Mouse (Mus musculus): ENCODE results near the gene Tns2. TPM values are rescaled to one million over a fixed set of nuclear protein-coding genes. Genes with fewer than 3 reads are reported as not detected.

Tns2 gene
- polyA plus RNA-seq, 1 experiment from 2014 or later, result 48.3 TPM

GRCm38 (mm10) chr15:102092222-102092621 is 8.0 kb upstream of the Tns2 start:
- 84% methylated on average over 4 of the region's 4 CpGs for WGBS
- no peaks in the 10 kb centered on the region for H3K4me1 ChIP-seq (ENCODE audit: insufficient read depth)
- no peaks in the 10 kb centered on the region for H3K27me3 ChIP-seq (ENCODE audit: insufficient read depth, low read length)
- no peaks in the 10 kb centered on the region for H3K9me3 ChIP-seq (ENCODE audit: low read depth, low read length)
- TF ChIP-seq CTCF (IDR thresholded peaks at IDR 0.05; ENCODE audit: low read depth), result no peak
- peaks cover 96% of the 10 kb centered on the region for H3K36me3 ChIP-seq (ENCODE audit: insufficient read depth)
- DNase-seq, result no peak
- no peak overlapping the region for H3K4me3 ChIP-seq (ENCODE audit: low read depth, low read length)
- no peak overlapping the region for H3K9ac ChIP-seq
- no peak for ATAC-seq (ENCODE audit: insufficient read depth)
- no peak overlapping the region for H3K4me2 ChIP-seq
- H3K27ac ChIP-seq (ENCODE audit: low read depth), result no peak overlapping the region

DNA sequence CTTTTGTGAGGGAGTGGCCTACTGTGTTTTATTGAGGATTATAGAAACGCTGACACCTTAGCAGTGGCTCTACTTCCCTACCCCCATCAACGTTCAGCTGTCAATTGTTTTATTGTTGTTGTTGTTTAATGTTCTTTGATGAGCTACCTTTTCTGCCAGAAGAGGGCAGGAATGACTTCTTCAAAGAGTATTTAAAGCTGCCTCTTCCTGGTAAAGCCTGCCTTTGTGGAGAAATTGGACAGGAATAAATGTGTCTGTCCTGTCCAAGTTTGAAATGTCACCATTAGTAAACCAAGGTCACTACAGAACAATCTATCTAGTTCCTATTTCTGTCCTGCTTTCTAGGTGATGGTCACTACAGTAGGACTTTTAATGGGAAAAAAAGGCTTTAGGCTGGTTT is 6.1 kb upstream of the Tns2 start:
- no peak for TF ChIP-seq CTCF (IDR thresholded peaks at IDR 0.05; ENCODE audit: low read depth)
- Histone ChIP-seq H3K36me3 (ENCODE audit: insufficient read depth) (peaks cover 89% of the 10 kb centered on the region), H3K27ac (ENCODE audit: low read depth) (no peak overlapping the region), H3K4me2 (no peak overlapping the region), H3K9me3 (ENCODE audit: low read depth, low read length) (no peaks in the 10 kb centered on the region), H3K4me3 (ENCODE audit: low read depth, low read length) (no peak overlapping the region), H3K4me1 (ENCODE audit: insufficient read depth) (peaks cover 3% of the 10 kb centered on the region; the same call in 1 of the 2 replicates), H3K27me3 (ENCODE audit: insufficient read depth, low read length) (no peaks in the 10 kb centered on the region), H3K9ac (no peak overlapping the region)
- ATAC-seq (ENCODE audit: insufficient read depth) (no peak), DNase-seq (no peak)
- WGBS, result 79% methylated on average over 2 of the region's 2 CpGs

GRCm38 (mm10) chr15:102094988-102095387 is 5.2 kb upstream of the Tns2 start:
- no peak overlapping the region for H3K4me2 ChIP-seq
- no peaks in the 10 kb centered on the region for H3K27me3 ChIP-seq (ENCODE audit: insufficient read depth, low read length)
- TF ChIP-seq CTCF (IDR thresholded peaks at IDR 0.05; ENCODE audit: low read depth), result no peak
- H3K4me1 ChIP-seq (ENCODE audit: insufficient read depth), result peaks cover 4% of the 10 kb centered on the region; the same call in 1 of the 2 replicates
- H3K9ac ChIP-seq, result no peak overlapping the region
- H3K27ac ChIP-seq (ENCODE audit: low read depth), result no peak overlapping the region
- no peak overlapping the region for H3K4me3 ChIP-seq (ENCODE audit: low read depth, low read length)
- no peak for ATAC-seq (ENCODE audit: insufficient read depth)
- 75% methylated on average over 16 of the region's 16 CpGs for WGBS
- peaks cover 81% of the 10 kb centered on the region for H3K36me3 ChIP-seq (ENCODE audit: insufficient read depth)
- no peaks in the 10 kb centered on the region for H3K9me3 ChIP-seq (ENCODE audit: low read depth, low read length)
- DNase-seq, result no peak

DNA sequence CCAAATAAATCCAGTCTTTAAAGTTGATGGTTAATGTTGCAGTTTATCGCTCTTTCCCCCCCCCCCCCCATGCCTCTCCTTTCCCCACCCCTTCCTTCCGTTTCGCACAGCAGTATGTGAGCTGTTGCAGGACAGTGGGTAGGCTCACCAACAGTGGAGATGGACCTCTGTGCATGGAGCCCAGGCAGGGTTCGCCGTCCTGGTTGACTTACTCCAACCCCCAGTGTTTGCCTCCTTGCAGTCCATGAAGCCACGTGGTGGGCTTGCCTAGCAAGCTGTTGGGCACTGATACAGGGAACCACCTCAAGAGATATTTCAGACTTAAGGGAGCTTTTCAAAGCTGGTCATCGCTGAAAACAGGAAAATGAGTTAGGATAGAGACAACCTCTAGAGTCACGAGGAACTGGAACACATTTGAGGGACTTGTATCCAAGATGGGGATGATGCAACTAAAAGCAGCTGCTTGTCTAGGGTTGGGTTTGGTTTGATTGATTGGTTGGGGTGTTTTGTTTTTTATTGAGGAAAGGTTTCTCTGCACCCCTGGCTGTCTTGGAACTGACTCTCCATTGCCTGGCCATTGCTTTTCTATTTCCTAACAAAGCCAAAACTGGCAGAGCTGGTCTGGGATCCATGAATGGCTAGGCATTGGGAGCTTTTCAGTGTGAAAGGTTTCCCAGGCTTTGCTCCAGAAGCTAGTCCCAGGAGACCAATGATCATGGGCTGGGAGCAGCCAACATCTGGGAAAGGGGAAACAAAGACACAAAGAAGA is 2.9 kb upstream of the Tns2 start:
- no peak for ATAC-seq (ENCODE audit: insufficient read depth)
- H3K4me2 ChIP-seq, result no peak overlapping the region

GRCm38 (mm10) chr15:102097991-102098555 is 2.1 kb upstream of the Tns2 start:
- H3K4me2 ChIP-seq, result peak overlapping the region; percentile 13; the same call in 1 of the 2 replicates
- 26% methylated on average over 5 of the region's 5 CpGs for WGBS
- DNase-seq, result peak; percentile 64
- no peak overlapping the region for H3K4me3 ChIP-seq (ENCODE audit: low read depth, low read length)
- no peak for TF ChIP-seq CTCF (IDR thresholded peaks at IDR 0.05; ENCODE audit: low read depth)
- peaks cover 24% of the 10 kb centered on the region for H3K4me1 ChIP-seq (ENCODE audit: insufficient read depth)
- 0 out of 2 replicates have a peak overlapping the region, but pooled peaks have one; percentile 47 for H3K27ac ChIP-seq (ENCODE audit: low read depth)
- H3K9ac ChIP-seq, result no peak overlapping the region
- peaks cover 50% of the 10 kb centered on the region for H3K36me3 ChIP-seq (ENCODE audit: insufficient read depth)
- H3K27me3 ChIP-seq (ENCODE audit: insufficient read depth, low read length), result no peaks in the 10 kb centered on the region
- no peak for ATAC-seq (ENCODE audit: insufficient read depth)
- H3K9me3 ChIP-seq (ENCODE audit: low read depth, low read length), result no peaks in the 10 kb centered on the region

More for the DNA sequence above, 2.9 kb upstream of the Tns2 start:
- Histone ChIP-seq H3K4me1 (ENCODE audit: insufficient read depth) (peaks cover 17% of the 10 kb centered on the region), H3K4me3 (ENCODE audit: low read depth, low read length) (no peak overlapping the region), H3K9ac (no peak overlapping the region), H3K27me3 (ENCODE audit: insufficient read depth, low read length) (no peaks in the 10 kb centered on the region), H3K27ac (ENCODE audit: low read depth) (0 out of 2 replicates have a peak overlapping the region, but pooled peaks have one; percentile 47), H3K36me3 (ENCODE audit: insufficient read depth) (peaks cover 57% of the 10 kb centered on the region), H3K9me3 (ENCODE audit: low read depth, low read length) (no peaks in the 10 kb centered on the region)
- DNase-seq, result no peak
- WGBS, result 64% methylated on average over 8 of the region's 8 CpGs
- TF ChIP-seq CTCF (IDR thresholded peaks at IDR 0.05; ENCODE audit: low read depth), result no peak

DNA sequence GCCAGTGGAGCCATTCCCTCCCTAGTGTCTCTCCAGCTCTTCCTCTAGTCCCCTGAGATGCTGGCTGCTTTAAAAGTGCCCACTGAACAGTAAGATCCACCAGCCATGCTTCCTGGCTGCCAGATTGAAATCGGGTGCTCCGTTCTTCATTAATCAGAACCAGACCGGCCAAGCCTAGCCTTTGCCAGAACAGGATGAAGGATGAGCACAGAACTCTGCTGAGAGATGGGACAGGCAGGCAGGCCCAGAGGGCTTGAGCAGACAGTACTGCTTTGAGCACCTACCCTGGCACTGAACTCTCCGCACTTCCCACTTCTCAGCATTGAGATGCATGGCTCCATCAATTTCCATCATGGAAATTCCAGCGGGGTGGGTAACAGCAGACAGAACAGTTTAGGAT is 953 bp upstream of the Tns2 start:
- peaks cover 38% of the 10 kb centered on the region for H3K36me3 ChIP-seq (ENCODE audit: insufficient read depth)
- 30% methylated on average over 5 of the region's 5 CpGs for WGBS
- peak; percentile 39 for DNase-seq
- H3K27ac ChIP-seq (ENCODE audit: low read depth), result peak overlapping the region; percentile 98; the same call in 1 of the 2 replicates
- peaks cover 32% of the 10 kb centered on the region for H3K4me1 ChIP-seq (ENCODE audit: insufficient read depth)
- no peaks in the 10 kb centered on the region for H3K27me3 ChIP-seq (ENCODE audit: insufficient read depth, low read length)
- peak overlapping the region; percentile 80 for H3K4me2 ChIP-seq
- no peak for TF ChIP-seq CTCF (IDR thresholded peaks at IDR 0.05; ENCODE audit: low read depth)
- H3K9me3 ChIP-seq (ENCODE audit: low read depth, low read length), result no peaks in the 10 kb centered on the region
- no peak for ATAC-seq (ENCODE audit: insufficient read depth)
- peak overlapping the region; percentile 58; the same call in 1 of the 2 replicates for H3K9ac ChIP-seq
- peak overlapping the region; percentile 48 for H3K4me3 ChIP-seq (ENCODE audit: low read depth, low read length)

- no peak for ATAC-seq (ENCODE audit: insufficient read depth)
Measured at GRCm38 (mm10) chr15:102099771-102100160, 447 bp upstream of the Tns2 start.

More at GRCm38 (mm10) chr15:102099771-102100160, 447 bp upstream of the Tns2 start:
- no peak for DNase-seq
- Histone ChIP-seq H3K27ac (ENCODE audit: low read depth) (peak overlapping the region; percentile 98), H3K4me2 (peak overlapping the region; percentile 80), H3K9ac (peak overlapping the region; percentile 58), H3K4me3 (ENCODE audit: low read depth, low read length) (peak overlapping the region; percentile 48), H3K9me3 (ENCODE audit: low read depth, low read length) (no peaks in the 10 kb centered on the region), H3K36me3 (ENCODE audit: insufficient read depth) (peaks cover 33% of the 10 kb centered on the region), H3K4me1 (ENCODE audit: insufficient read depth) (peaks cover 34% of the 10 kb centered on the region), H3K27me3 (ENCODE audit: insufficient read depth, low read length) (no peaks in the 10 kb centered on the region)
- 11% methylated on average over 8 of the region's 8 CpGs for WGBS
- 0 out of 2 replicates have a peak, but pooled peaks have one; percentile 3 for TF ChIP-seq CTCF (IDR thresholded peaks at IDR 0.05; ENCODE audit: low read depth)

All from lung, embryonic 14.5 days (tissue).